Mouse (Mus musculus) midbrain, embryonic 11.5 days (tissue): ENCODE data around the gene Tlr7. TPM values are rescaled to one million over a fixed set of nuclear protein-coding genes. Genes with fewer than 3 reads are reported as not detected.

Experiments used
- ATAC-seq: fragments of 200-750 bp; cut with Nextera tagmentation; 2 replicates; pipeline ENCODE4 v1.8.0; 2017; ENCODE audit warnings: moderate TSS enrichment, moderate library complexity; ENCODE audit not compliant: low FRiP score
- DNase-seq: peaks from one replicate; pipeline ENCODE4 v3.0.0; 2015; ENCODE audit warnings: low spot score; ENCODE audit errors: missing footprints
- H3K27ac ChIP-seq: fragments of 300-500 bp; sonication (generic); 2 replicates; pipeline ENCODE4 v1.5.1; 2014; ENCODE audit warnings: low read depth, low read length
- H3K27me3 ChIP-seq: fragments of 300-500 bp; sonication (generic); 2 replicates; pipeline ENCODE4 v1.6.1; 2014; ENCODE audit warnings: mild to moderate bottlenecking, low read length, moderate library complexity, mixed read lengths; ENCODE audit not compliant: control insufficient read depth, insufficient read depth
- H3K36me3 ChIP-seq: fragments of 300-500 bp; sonication (generic); 2 replicates; pipeline ENCODE4 v1.6.1; 2014; ENCODE audit warnings: mild to moderate bottlenecking, low read length, moderate library complexity, mixed read lengths; ENCODE audit not compliant: control insufficient read depth, insufficient read depth
- H3K4me1 ChIP-seq: fragments of 300-500 bp; sonication (generic); 2 replicates; pipeline ENCODE4 v1.6.1; 2014; ENCODE audit warnings: low read length; ENCODE audit not compliant: control insufficient read depth, insufficient read depth
- H3K4me2 ChIP-seq: fragments of 300-500 bp; sonication (generic); 2 replicates; pipeline ENCODE4 v1.6.1; 2014; ENCODE audit warnings: mild to moderate bottlenecking, moderate library complexity
- H3K4me3 ChIP-seq: fragments of 300-500 bp; sonication (generic); 2 replicates; pipeline ENCODE4 v1.5.1; 2014; ENCODE audit warnings: low read depth, low read length
- H3K9ac ChIP-seq: fragments of 300-500 bp; sonication (generic); 2 replicates; pipeline ENCODE4 v1.6.1; 2014; ENCODE audit warnings: low read length
- H3K9me3 ChIP-seq: fragments of 300-500 bp; sonication (generic); 2 replicates; pipeline ENCODE4 v1.6.1; 2016; ENCODE audit warnings: low read length; ENCODE audit not compliant: control insufficient read depth
- whole genome bisulfite sequencing: fragments of 180-500 bp; shearing (Covaris S2); extraction: QIAGEN DNeasy Blood & Tissue Kit; methylation state at CpG from one replicate; pipeline ENCODE4 v1.1.7; 2014; 5-methylcytosine and 5-hydroxymethylcytosine counted together
- polyA plus RNA-seq: library from polyadenylated mRNA; unstranded; fragments of >200 nt; fragmentation: Nextera tagmentation; extraction: Ambion mirVana; gene quantifications from 2 replicates; pipeline ENCODE4 v1.2.1, GENCODE M21; 2014

Gene Tlr7
- polyA plus RNA-seq, 1 experiment from 2014 or later, result 0.34 TPM

DNA sequence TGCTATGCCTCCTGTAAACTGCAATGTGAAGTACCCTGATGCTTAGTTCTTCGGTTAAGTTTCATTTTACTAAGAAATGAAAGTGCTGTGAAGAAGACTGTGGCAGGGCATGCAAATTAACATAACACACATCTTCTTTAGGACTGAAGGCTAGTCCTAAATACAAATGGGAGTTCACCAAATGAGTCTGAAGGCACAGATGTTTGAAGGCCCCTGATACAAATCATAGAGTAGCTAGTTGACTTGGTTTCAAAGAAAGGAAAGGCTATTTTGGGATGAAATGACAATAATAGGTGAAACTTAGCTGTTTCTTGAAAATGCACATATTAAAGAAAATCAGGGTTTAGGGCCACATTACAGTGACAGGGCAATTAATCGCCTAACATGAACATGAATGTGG lies 9.8 kb upstream of the Tlr7 start:
- Histone ChIP-seq H3K27me3 (peaks cover 6% of the 10 kb centered on the region), H3K27ac (no peak overlapping the region), H3K4me3 (no peak overlapping the region), H3K4me2 (no peak overlapping the region), H3K36me3 (no peaks in the 10 kb centered on the region), H3K9me3 (no peaks in the 10 kb centered on the region), H3K9ac (no peak overlapping the region), H3K4me1 (no peaks in the 10 kb centered on the region)
- no peak for ATAC-seq
- no peak for DNase-seq
- WGBS, result 80% methylated on average over 2 of the region's 2 CpGs

DNA sequence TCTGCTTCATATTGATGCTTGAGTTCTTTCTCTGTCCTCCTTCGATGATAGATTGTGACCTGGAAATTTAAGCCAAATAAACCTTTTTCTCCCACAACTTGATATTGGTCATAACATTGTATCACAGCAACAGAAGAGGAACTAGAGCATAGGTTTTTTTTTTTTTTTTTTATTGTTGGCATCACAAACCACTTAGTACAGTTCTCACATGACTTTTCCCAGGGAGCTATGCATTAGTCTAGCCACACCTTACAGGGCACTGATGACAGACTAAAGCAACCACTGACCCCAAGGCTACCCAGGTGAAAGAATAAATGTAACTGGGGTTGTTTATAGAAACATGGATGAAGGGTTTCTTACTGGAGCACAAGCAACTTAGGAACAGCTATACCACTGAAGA lies 7.6 kb upstream of the Tlr7 start:
- no peak overlapping the region for H3K4me2 ChIP-seq
- WGBS, result 93% methylated on average over 1 of the region's 1 CpGs
- peaks cover 6% of the 10 kb centered on the region; the same call in 1 of the 2 replicates for H3K27me3 ChIP-seq
- H3K4me3 ChIP-seq, result no peak overlapping the region
- no peak for ATAC-seq
- DNase-seq, result no peak
- H3K36me3 ChIP-seq, result no peaks in the 10 kb centered on the region
- H3K27ac ChIP-seq, result no peak overlapping the region
- no peaks in the 10 kb centered on the region for H3K4me1 ChIP-seq
- no peaks in the 10 kb centered on the region for H3K9me3 ChIP-seq
- no peak overlapping the region for H3K9ac ChIP-seq

DNA sequence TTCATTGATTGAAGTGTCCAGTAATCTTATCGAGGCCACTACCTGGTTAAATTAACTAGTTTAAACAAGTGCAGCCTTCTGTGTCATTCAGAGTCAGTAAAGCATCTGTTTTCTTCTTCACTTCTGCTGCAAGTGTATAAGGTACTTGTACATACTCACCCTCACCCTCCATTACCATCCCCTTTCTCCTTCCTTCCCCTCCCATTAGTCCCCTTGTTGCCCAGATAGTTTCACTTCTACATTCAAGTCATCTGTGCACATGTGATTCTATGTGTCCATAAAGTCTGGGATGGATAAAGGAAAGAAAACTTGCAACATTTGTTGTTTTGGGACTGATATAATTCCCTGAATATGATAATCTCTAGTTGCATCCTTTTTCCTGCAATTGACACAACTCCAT lies 4.2 kb upstream of the Tlr7 start:
- Histone ChIP-seq H3K9me3 (no peaks in the 10 kb centered on the region), H3K27me3 (peaks cover 2% of the 10 kb centered on the region)

DNA sequence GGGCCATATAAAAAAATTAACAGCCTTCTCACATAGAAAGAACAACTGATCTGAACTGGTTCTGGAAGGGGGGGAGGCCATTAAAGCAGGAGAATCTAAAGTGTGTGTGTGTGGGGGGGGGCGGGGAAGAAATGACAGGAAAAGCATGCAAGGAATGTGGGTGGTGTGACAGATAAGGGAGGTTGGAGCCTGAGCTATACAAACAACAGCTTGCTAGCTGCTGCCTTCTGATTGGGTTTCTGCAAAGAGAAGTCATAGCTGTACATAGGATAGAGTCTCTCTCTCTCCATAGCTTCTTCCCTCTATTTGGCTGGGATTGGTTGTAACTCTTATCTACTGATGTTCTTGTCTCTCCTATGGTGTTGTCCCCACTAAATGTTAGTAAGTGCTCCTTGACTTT lies 2.2 kb upstream of the Tlr7 start:
- H3K27me3 ChIP-seq, result peaks cover 3% of the 10 kb centered on the region; the same call in 1 of the 2 replicates
- no peak overlapping the region for H3K27ac ChIP-seq
- H3K36me3 ChIP-seq, result no peaks in the 10 kb centered on the region
- no peak overlapping the region for H3K9ac ChIP-seq
- H3K4me3 ChIP-seq, result no peak overlapping the region
- 73% methylated on average over 1 of the region's 1 CpGs for WGBS
- ATAC-seq, result no peak
- DNase-seq, result no peak
- no peak overlapping the region for H3K4me2 ChIP-seq
- H3K4me1 ChIP-seq, result no peaks in the 10 kb centered on the region
- H3K9me3 ChIP-seq, result no peaks in the 10 kb centered on the region

More for the DNA sequence above, 4.2 kb upstream of the Tlr7 start:
- Histone ChIP-seq H3K4me3 (no peak overlapping the region), H3K36me3 (no peaks in the 10 kb centered on the region), H3K9ac (no peak overlapping the region), H3K4me2 (no peak overlapping the region), H3K27ac (no peak overlapping the region), H3K4me1 (no peaks in the 10 kb centered on the region)
- DNase-seq (no peak), ATAC-seq (no peak)
- 75% methylated on average over 1 of the region's 1 CpGs for WGBS

DNA sequence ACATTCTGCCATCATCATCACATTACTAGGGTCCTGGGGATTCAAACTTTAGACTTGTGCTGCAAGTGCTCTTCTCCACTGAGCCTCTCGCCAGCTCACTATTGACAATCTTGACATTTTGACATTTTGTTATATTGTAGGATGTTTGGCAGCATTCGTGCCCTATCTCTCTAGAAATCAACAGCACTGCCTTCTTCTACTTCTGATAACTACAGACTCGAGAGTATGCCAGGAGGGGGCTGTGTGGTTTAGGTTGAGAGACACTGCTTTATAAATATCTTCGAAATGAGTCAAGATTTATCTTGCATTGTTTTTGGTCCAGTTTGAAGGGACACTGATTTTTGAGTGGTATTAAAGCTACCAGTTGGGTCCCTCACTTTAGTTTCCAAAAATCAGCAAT lies 635 bp upstream of the Tlr7 start:
- H3K9ac ChIP-seq, result no peak overlapping the region
- ATAC-seq (no peak), DNase-seq (no peak)
- no peak overlapping the region for H3K4me2 ChIP-seq
- H3K36me3 ChIP-seq, result no peaks in the 10 kb centered on the region
- no peak overlapping the region for H3K4me3 ChIP-seq
- H3K27me3 ChIP-seq, result peaks cover 5% of the 10 kb centered on the region; the same call in 1 of the 2 replicates
- 88% methylated on average over 4 of the region's 4 CpGs for WGBS
- H3K27ac ChIP-seq, result no peak overlapping the region
- H3K4me1 ChIP-seq, result no peaks in the 10 kb centered on the region
- H3K9me3 ChIP-seq, result no peaks in the 10 kb centered on the region

DNA sequence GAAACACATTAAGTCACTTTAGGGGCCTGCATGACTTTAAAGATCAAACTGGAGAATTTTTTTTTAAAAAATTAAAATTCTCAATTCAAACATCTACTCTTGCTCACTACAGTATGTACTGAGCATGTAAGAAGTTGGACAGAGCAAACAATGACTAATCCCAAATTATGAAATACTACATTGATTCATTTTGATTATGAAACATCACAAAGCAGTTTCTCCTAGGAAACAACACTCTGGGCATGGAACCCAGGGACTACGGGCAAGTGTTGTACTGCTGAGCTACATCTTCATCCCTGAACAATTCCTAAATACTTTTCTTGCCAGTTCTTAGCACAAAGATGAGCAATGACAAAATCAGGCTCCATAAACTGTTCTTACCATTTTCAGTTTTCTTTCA lies 738 bp downstream of the Tlr7 start:
- Histone ChIP-seq H3K27ac (no peak overlapping the region), H3K9me3 (no peaks in the 10 kb centered on the region), H3K9ac (no peak overlapping the region), H3K4me2 (no peak overlapping the region), H3K27me3 (peaks cover 8% of the 10 kb centered on the region; the same call in 1 of the 2 replicates), H3K36me3 (no peaks in the 10 kb centered on the region), H3K4me1 (no peaks in the 10 kb centered on the region), H3K4me3 (no peak overlapping the region)
- DNase-seq, result no peak
- WGBS, result 80% methylated on average over 1 of the region's 1 CpGs
- ATAC-seq, result no peak

DNA sequence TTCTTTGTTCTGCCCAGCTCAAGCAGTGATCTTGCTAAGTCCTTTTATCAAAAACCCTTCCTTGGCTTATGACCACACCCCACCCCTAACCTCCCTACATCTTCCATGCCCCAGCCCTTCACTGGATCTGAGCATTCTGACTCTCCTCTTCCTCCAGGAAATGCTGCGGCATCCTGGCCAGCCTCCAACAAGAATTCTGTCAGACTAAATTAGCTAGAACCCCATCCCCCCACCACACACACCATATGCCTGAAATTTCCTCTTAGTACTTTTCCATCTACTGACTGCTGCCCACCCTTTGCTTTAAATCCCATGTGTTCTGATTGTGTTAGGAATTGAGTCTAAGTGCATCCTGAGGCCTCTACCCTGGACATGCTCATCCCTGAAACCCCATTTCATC lies 1.3 kb downstream of the Tlr7 start:
- Histone ChIP-seq H3K4me3 (no peak overlapping the region), H3K27me3 (peaks cover 8% of the 10 kb centered on the region; the same call in 1 of the 2 replicates), H3K4me2 (no peak overlapping the region), H3K4me1 (no peaks in the 10 kb centered on the region), H3K9ac (no peak overlapping the region), H3K9me3 (no peaks in the 10 kb centered on the region), H3K27ac (no peak overlapping the region), H3K36me3 (no peaks in the 10 kb centered on the region)
- 79% methylated on average over 1 of the region's 1 CpGs for WGBS
- ATAC-seq, result no peak
- no peak for DNase-seq

DNA sequence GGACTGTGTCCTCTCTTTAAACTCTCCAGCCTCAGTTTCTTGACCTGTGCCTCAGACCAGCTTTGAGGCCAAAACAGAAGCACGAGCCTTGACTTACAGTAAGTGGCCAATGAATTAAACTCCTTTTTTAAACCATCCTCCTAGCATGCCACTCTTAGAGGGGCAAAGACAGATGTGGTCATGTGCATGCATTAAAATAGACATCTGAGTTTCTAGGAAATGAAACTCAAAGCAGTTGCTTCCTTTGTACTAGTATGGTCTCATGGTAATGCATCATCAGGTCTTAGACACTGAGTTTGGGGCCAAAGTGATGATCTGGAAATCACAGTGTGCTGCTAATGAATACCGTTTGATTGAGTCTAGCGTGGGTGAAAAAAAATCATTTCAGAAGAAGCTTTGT lies 1.8 kb downstream of the Tlr7 start:
- DNase-seq, result no peak
- Histone ChIP-seq H3K4me2 (no peak overlapping the region), H3K27me3 (peaks cover 8% of the 10 kb centered on the region; the same call in 1 of the 2 replicates), H3K36me3 (no peaks in the 10 kb centered on the region), H3K4me1 (no peaks in the 10 kb centered on the region), H3K4me3 (no peak overlapping the region), H3K9me3 (no peaks in the 10 kb centered on the region), H3K27ac (no peak overlapping the region), H3K9ac (no peak overlapping the region)
- 85% methylated on average over 3 of the region's 3 CpGs for WGBS
- no peak for ATAC-seq

DNA sequence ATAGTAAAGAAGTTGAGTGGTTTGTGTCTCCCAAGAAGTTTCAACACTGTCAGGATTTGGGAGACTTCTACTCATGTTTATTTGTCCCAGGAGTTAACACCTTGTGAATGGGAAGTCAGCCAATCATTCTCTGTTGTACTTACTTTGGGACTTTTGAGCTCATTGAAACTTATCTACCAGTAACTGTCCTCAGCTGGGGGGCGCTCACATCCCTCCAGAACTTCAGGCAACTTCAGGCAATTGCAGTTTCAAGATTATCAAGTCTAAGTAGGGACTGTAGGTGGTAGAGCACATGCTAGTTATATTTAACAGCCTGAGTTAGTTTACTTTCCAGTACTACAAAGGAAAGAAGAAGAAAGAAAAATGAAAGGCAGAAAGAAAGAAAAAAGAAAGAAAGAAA lies 6.6 kb downstream of the Tlr7 start:
- H3K4me2 ChIP-seq, result no peak overlapping the region
- no peak for ATAC-seq
- no peaks in the 10 kb centered on the region for H3K36me3 ChIP-seq
- H3K4me3 ChIP-seq, result no peak overlapping the region
- DNase-seq, result no peak
- no peak overlapping the region for H3K9ac ChIP-seq
- no peaks in the 10 kb centered on the region for H3K9me3 ChIP-seq
- WGBS, result 60% methylated on average over 1 of the region's 1 CpGs
- H3K27ac ChIP-seq, result no peak overlapping the region
- H3K27me3 ChIP-seq, result peaks cover 17% of the 10 kb centered on the region
- no peaks in the 10 kb centered on the region for H3K4me1 ChIP-seq
